Mouse (Mus musculus) liver, embryonic 11.5 days (tissue): ENCODE data around the gene Pcyox1. TPM values are rescaled to one million over a fixed set of nuclear protein-coding genes. Genes with fewer than 3 reads are reported as not detected.

ENCODE experiments used
- ATAC-seq: fragments of 200-750 bp; cut with Nextera tagmentation; replicated peaks from 2 replicates; pipeline ENCODE4 v1.8.0; 2017; ENCODE audit warnings: moderate number of reproducible peaks, mild to moderate bottlenecking, moderate TSS enrichment, moderate library complexity; ENCODE audit not compliant: low FRiP score
- DNase-seq: peaks from one replicate; pipeline ENCODE4 v3.0.0-alpha.2; 2017; ENCODE audit warnings: low spot score
- H3K27ac ChIP-seq: fragments of 300-500 bp; sonication (generic); 2 replicates; pipeline ENCODE4 v1.5.1; 2014; ENCODE audit warnings: mild to moderate bottlenecking, low read depth, low read length, control low read depth
- H3K27me3 ChIP-seq: fragments of 300-500 bp; sonication (generic); replicated peaks from 2 replicates; pipeline ENCODE4 v1.6.1; 2014; ENCODE audit warnings: low read length, mixed read lengths; ENCODE audit not compliant: control insufficient read depth, insufficient read depth
- H3K36me3 ChIP-seq: fragments of 300-500 bp; sonication (generic); 2 replicates; pipeline ENCODE4 v1.6.1; 2014; ENCODE audit warnings: mild to moderate bottlenecking, low read length, moderate library complexity, mixed read lengths; ENCODE audit not compliant: control insufficient read depth, insufficient read depth
- H3K4me1 ChIP-seq: fragments of 300-500 bp; sonication (generic); replicated peaks from 2 replicates; pipeline ENCODE4 v1.6.1; 2014; ENCODE audit warnings: low read length, mixed read lengths; ENCODE audit not compliant: control insufficient read depth, insufficient read depth
- H3K4me2 ChIP-seq: fragments of 300-500 bp; sonication (generic); 2 replicates; pipeline ENCODE4 v1.6.1; 2014; ENCODE audit warnings: mild to moderate bottlenecking, control low read depth, moderate library complexity
- H3K4me3 ChIP-seq: fragments of 300-500 bp; sonication (generic); 2 replicates; pipeline ENCODE4 v1.5.1; 2014; ENCODE audit warnings: low read depth, low read length, control low read depth
- H3K9ac ChIP-seq: fragments of 300-500 bp; sonication (generic); 2 replicates; pipeline ENCODE4 v1.6.1; 2014; ENCODE audit warnings: low read depth, low read length, control low read depth
- H3K9me3 ChIP-seq: fragments of 300-500 bp; sonication (generic); 2 replicates; pipeline ENCODE4 v1.6.1; 2016; ENCODE audit warnings: low read length, inconsistent platforms, mixed read lengths; ENCODE audit not compliant: control insufficient read depth
- WGBS: fragments of 180-500 bp; shearing (Covaris S2); extraction: QIAGEN DNeasy Blood & Tissue Kit; methylation state at CpG from one replicate; pipeline ENCODE4 v1.1.7; 2014; 5-methylcytosine and 5-hydroxymethylcytosine counted together
- polyA plus RNA-seq: library from polyadenylated mRNA; unstranded; fragments of >200 nt; fragmentation: Nextera tagmentation; extraction: Ambion mirVana; gene quantifications from 2 replicates; pipeline ENCODE4 v1.2.1, GENCODE M21; 2014

Pcyox1 gene
- polyA plus RNA-seq, 1 experiment from 2014 or later, result 57.7 TPM

DNA sequence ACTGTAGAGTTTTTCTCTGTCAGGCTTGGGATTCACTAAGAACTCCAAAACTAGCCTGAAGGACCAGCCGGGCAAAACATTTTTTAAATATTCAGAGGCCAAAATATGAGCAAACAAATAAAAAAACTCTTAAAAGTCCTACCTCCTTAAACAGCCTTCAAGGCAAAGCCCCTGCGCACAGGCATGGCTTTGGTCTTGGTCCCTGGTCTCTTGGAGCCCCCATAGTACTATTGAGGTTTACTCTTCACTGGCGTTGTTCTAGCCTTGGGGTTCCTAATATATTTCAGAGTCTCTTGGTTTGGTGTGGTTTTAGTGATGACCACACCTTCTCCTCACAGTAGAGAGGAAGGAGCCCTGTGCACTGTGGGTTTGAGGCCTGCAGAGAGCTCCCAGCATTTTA lies 34.6 kb upstream of the Pcyox1 start:
- Histone ChIP-seq H3K27me3 (no peaks in the 10 kb centered on the region), H3K9me3 (no peaks in the 10 kb centered on the region), H3K4me2 (no peak overlapping the region), H3K4me3 (no peak overlapping the region), H3K4me1 (no peaks in the 10 kb centered on the region), H3K9ac (no peak overlapping the region), H3K27ac (no peak overlapping the region), H3K36me3 (peaks cover 32% of the 10 kb centered on the region; the same call in 1 of the 2 replicates)
- ATAC-seq, result no peak
- 94% methylated on average over 3 of the region's 3 CpGs for WGBS
- DNase-seq, result no peak

DNA sequence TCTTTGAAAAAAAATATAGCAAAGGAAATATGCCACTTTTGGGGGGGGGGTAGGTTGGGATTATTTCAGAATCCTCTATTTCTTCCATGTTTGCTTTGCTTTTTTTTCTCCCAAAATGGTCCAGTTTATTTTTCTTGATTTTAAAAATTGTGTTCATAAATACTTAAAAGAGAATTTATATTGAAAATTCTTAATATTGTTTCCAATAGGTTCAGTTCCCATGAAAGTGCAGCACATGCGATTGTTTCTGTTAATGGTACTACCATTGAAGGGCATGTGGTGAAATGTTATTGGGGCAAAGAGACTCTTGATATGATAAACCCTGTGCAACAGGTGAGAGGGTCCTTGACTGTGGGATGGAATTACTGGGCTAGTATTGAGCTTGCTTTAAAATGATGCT lies 29.4 kb upstream of the Pcyox1 start, which contains the start of gene Gm44790:
Gm44790 (plus strand) TSS at position 301 of the 400 bp plus-strand sequence.
- no peaks in the 10 kb centered on the region for H3K27me3 ChIP-seq
- H3K27ac ChIP-seq, result no peak within 1 kb of the TSS
- peaks cover 30% of the 10 kb centered on the region; the same call in 1 of the 2 replicates for H3K36me3 ChIP-seq
- no peaks in the 10 kb centered on the region for H3K4me1 ChIP-seq
- DNase-seq (no peak), ATAC-seq (no peak)
- no peak within 1 kb of the TSS for H3K4me3 ChIP-seq
- no peaks in the 10 kb centered on the region for H3K9me3 ChIP-seq
- no peak within 1 kb of the TSS for H3K4me2 ChIP-seq
- WGBS, result 88% methylated on average over 1 of the region's 1 CpGs
- no peak within 1 kb of the TSS for H3K9ac ChIP-seq

DNA sequence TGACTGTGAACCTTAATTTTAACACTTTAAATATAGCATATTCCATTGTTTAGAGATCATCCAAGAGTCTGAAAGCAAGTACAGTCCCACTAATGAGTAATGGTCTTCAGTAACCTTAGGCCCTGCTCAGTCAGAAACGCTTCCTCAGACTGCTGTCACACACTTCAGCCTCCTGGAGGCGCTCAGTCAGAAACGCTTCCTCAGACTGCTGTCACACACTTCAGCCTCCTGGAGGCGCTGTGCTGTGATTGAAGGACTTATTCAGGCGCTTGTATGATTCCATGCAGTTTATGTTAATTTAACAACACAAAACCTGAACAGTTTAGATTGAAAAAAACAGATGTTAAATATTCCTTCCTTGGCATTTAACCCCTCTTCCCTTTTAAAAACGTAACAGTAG lies 23.5 kb upstream of the Pcyox1 start:
- H3K27ac ChIP-seq, result no peak overlapping the region
- no peak for DNase-seq

GRCm38 (mm10) chr6:86419239-86419638 lies 22.3 kb upstream of the Pcyox1 start:
- DNase-seq (no peak), ATAC-seq (no peak)
- WGBS, result 84% methylated on average over 3 of the region's 3 CpGs
- Histone ChIP-seq H3K9me3 (no peaks in the 10 kb centered on the region), H3K9ac (no peak overlapping the region), H3K4me1 (no peaks in the 10 kb centered on the region), H3K36me3 (peaks cover 38% of the 10 kb centered on the region), H3K27ac (no peak overlapping the region), H3K27me3 (no peaks in the 10 kb centered on the region), H3K4me3 (no peak overlapping the region), H3K4me2 (no peak overlapping the region)

More for the DNA sequence above, 23.5 kb upstream of the Pcyox1 start:
- WGBS, result 76% methylated on average over 6 of the region's 6 CpGs
- Histone ChIP-seq H3K9me3 (no peaks in the 10 kb centered on the region), H3K27me3 (no peaks in the 10 kb centered on the region), H3K4me1 (no peaks in the 10 kb centered on the region), H3K4me2 (no peak overlapping the region), H3K4me3 (no peak overlapping the region), H3K9ac (no peak overlapping the region), H3K36me3 (peaks cover 39% of the 10 kb centered on the region)
- ATAC-seq, result no peak

- 85% methylated on average over 6 of the region's 6 CpGs for whole genome bisulfite sequencing
- no peak for DNase-seq
- H3K27me3 ChIP-seq, result no peaks in the 10 kb centered on the region
- no peak overlapping the region for H3K4me3 ChIP-seq
- H3K27ac ChIP-seq, result no peak overlapping the region
- ATAC-seq, result no peak
- H3K4me2 ChIP-seq, result no peak overlapping the region
- no peaks in the 10 kb centered on the region for H3K9me3 ChIP-seq
- no peak overlapping the region for H3K9ac ChIP-seq
- H3K36me3 ChIP-seq, result peaks cover 36% of the 10 kb centered on the region
- H3K4me1 ChIP-seq, result no peaks in the 10 kb centered on the region
Measured at GRCm38 (mm10) chr6:86418711-86419110, 21.8 kb upstream of the Pcyox1 start.

GRCm38 (mm10) chr6:86406306-86406705 lies 9.4 kb upstream of the Pcyox1 start:
- Histone ChIP-seq H3K27me3 (no peaks in the 10 kb centered on the region), H3K9me3 (no peaks in the 10 kb centered on the region), H3K9ac (no peak overlapping the region), H3K4me1 (peaks cover 6% of the 10 kb centered on the region; the same call in 1 of the 2 replicates), H3K4me3 (no peak overlapping the region), H3K4me2 (no peak overlapping the region), H3K36me3 (peaks cover 2% of the 10 kb centered on the region; the same call in 1 of the 2 replicates), H3K27ac (no peak overlapping the region)
- no peak for ATAC-seq
- no peak for DNase-seq

GRCm38 (mm10) chr6:86404996-86405395 lies 8.0 kb upstream of the Pcyox1 start:
- H3K4me1 ChIP-seq, result peaks cover 6% of the 10 kb centered on the region; the same call in 1 of the 2 replicates
- ATAC-seq (no peak), DNase-seq (no peak)
- H3K27ac ChIP-seq, result peak overlapping the region; percentile 98
- peaks cover 2% of the 10 kb centered on the region; the same call in 1 of the 2 replicates for H3K36me3 ChIP-seq
- H3K4me2 ChIP-seq, result peak overlapping the region; percentile 72
- H3K9ac ChIP-seq, result peak overlapping the region; percentile 98
- H3K27me3 ChIP-seq, result no peaks in the 10 kb centered on the region
- peak overlapping the region; percentile 94 for H3K4me3 ChIP-seq
- no peaks in the 10 kb centered on the region for H3K9me3 ChIP-seq
- WGBS, result under 1% methylated on average over 11 of the region's 11 CpGs

DNA sequence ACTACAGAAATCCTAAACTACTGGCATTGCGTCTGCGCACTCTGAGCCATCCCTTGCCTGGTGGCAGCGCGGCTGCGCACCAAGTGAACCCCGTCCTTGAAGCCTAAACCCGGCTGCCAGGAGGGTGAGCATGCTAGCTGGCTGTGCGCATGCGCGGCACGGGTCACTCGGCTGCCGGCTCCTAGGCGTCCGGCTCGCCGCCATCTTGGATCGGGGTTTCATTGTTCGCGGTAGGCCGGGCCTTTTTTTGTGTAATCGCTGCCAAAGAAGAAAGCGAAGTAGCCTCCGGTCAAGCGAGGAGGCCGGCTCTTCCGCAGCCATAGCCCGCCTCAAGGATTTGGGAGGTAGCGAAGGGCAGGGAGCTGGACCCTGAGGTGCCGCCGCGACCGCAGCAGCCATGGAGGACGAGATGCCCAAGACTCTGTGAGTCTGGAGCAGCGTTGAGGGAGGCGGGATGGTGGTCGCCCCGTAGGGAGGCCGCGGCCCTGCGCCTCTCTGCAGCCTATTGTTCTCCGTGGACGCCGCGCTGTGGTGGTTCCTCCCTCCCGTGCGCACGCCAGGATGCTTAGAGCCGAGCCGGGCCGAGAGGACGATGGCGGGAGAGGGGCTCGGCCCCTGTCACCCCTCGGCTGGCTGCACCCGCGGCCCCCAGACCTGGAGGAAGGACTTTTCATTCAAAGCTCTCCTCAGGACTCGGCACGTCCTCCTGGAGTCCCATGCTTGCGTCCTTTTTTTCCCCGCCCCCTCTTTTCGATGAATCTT lies 7.3 kb upstream of the Pcyox1 start, which contains the start of gene Tia1:
Tia1 (plus strand) TSS at position 120 of the 762 bp plus-strand sequence.
- Histone ChIP-seq H3K9me3 (no peaks in the 10 kb centered on the region), H3K4me2 (peak within 1 kb of the TSS; percentile 72), H3K4me1 (peaks cover 6% of the 10 kb centered on the region; the same call in 1 of the 2 replicates), H3K36me3 (peaks cover 2% of the 10 kb centered on the region; the same call in 1 of the 2 replicates), H3K27me3 (no peaks in the 10 kb centered on the region), H3K9ac (peak within 1 kb of the TSS; percentile 98), H3K27ac (peak within 1 kb of the TSS; percentile 98), H3K4me3 (peak within 1 kb of the TSS; percentile 94)
- ATAC-seq (peak; percentile 95), DNase-seq (peak; percentile 93)
- under 1% methylated on average over 62 of the region's 62 CpGs for WGBS
